Mouse (Mus musculus): ENCODE results near the gene Celf2.
"Not testable (repeated sequence)": the region's sequence is repeated elsewhere in the genome, so short reads cannot be mapped to it uniquely, and the experiment has no call there.

The Celf2 gene

DNA sequence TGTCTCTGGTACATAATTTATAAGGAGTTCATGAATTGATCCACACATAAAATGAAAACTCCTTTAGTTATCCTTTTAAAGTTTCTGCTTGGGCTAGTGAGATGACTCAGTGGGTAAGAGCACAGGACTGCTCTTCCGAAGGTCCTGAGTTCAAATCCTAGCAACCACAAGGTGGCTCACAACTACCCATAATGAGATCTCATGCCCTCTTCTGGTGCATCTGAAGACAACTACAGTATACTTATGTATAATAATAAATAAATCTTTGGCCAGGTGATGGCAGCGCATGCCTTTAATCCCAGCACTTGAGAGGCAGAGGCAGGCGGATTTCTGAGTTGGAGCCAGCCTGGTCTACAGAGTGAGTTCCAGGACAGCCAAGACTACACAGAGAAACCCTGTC lies 934.0 kb downstream of the Celf2 start:
- not testable (repeated sequence) for DNase-seq

- no peak for DNase-seq
These were observed 935.7 kb downstream of the Celf2 start for GRCm38 (mm10) chr2:6573640-6574039.

DNA sequence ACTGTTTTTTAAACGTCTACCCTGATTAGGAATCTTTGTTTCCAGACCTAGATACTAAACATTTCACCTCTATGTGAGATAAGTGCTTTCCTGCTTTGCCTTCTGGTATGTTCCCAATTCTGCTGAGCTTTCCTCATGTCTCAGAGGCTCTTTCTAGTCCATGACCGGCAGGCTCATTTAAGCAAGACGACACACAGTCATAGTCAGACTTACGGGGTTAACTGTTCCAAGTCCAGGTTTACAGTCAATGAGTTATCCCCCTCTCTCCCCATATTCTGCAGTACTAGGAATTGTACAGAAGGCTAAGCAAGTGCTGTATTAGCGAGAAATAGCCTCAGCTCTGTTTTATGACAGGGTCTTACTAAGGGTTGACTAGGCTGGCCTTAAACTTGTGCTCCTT lies 936.4 kb downstream of the Celf2 start:
- no peak for DNase-seq

- DNase-seq, result no peak
These were observed 940.3 kb downstream of the Celf2 start for GRCm38 (mm10) chr2:6569040-6569542.

DNA sequence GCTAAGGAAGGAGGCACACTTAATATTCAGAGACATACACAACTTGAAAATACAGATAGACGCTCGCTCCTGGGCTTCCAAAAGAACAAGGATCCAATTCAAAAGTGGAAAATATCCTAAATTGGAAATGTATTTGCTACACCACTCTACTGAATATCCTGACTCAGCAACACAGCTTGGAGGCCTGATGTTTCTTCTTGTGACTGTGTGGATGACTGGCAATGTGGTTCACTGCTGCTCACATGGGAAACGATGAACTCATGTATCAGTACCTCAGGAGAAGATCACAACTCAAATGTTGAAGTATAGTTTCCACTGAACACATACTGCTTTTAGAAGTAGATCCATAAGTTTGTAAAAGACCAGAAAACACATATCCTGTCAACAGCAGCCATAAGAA lies 944.2 kb downstream of the Celf2 start:
- DNase-seq, result no peak

GRCm38 (mm10) chr2:6561337-6561736 lies 948.0 kb downstream of the Celf2 start:
- no peak for DNase-seq

DNA sequence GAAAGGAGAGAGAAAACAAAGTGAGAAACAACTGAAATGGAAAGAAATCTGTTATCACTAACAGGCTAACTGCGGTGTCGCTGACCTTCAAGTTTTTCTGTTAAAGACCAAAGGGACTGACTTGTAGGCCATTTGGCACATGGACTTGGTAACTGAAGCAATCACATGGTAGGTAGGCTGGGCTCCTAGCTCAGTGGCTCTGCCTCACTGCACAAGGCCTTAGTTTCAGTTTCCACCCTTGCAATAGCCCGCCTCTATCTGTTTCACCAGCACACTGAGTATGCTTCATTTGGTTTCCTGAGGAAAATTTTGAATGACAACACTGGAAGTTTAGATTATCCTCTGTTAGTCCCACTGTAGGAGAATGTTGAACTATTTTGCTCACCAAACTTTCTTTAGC lies 948.6 kb downstream of the Celf2 start:
- DNase-seq, result no peak

- DNase-seq, result no peak
These were observed 949.8 kb downstream of the Celf2 start for GRCm38 (mm10) chr2:6559581-6559980.

- no peak for DNase-seq
These were observed 950.8 kb downstream of the Celf2 start for GRCm38 (mm10) chr2:6558303-6559254.

DNA sequence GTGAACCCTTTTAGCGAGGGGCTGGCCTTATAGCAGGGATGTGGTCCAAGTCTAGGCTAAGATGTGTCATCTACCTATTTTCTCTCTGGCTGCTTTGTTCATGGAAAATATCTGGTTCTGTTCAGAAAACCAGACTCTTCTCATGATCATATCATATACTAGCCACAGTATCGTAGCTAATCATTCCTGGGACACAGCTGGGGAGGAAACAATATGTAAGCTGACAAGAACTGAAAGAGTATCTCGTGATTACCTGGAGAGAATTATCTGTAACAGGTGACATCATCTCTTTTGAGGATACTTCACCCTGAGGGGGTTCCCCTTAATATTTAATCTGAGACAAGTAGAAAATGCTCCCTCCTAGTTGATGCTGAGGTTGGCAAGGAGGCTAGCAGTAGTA lies 951.6 kb downstream of the Celf2 start:
- no peak for DNase-seq

GRCm38 (mm10) chr2:6556913-6557312 lies 952.5 kb downstream of the Celf2 start:
- no peak for DNase-seq

DNA sequence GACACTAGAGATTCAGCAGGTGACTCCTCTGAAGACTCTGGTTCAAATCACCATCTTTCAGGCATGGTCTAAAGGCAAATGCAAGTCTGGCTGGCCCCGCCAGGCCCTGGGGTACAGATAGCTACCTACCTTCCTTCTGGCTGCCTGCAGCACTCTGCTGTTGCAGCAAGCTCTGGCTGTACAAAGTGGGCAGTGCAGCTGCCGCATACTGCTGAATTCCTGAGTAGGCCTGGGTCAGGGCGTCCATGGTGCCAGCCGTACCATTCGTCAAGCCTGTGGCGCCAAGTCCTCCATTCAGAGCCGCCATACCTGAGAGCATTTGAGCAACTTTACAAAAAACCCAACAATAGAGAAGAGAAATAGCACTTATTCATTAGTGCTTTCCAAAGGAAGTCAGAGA lies 955.7 kb downstream of the Celf2 start:
- no peak for DNase-seq

GRCm38 (mm10) chr2:6549251-6549650 lies 960.1 kb downstream of the Celf2 start:
- no peak for DNase-seq

DNA sequence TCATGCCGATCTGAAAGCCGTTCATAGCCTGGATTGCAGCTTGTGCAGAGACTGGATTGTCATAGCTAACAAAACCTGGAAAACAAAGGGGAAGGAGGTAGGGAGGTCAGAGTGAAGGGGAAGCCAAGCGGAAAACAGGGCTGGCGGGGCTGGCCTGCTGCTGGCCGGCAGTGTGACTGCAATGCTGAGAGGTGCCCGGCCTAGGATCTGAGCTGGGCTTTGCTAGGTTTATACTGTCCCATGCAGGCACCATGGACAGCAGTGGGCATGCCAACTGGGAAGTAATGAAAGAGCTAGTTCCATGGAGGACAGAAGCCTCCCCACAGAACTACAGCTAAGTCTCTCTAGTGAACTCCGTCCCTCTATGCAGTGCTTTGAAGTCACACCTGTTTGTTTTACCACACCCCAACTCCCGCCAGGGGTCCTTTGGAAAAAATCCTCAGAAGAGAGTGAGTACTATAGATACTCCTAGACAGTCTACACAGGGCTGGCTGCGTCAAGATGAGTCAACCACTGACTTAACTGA lies 962.2 kb downstream of the Celf2 start:
- no peak for DNase-seq

DNA sequence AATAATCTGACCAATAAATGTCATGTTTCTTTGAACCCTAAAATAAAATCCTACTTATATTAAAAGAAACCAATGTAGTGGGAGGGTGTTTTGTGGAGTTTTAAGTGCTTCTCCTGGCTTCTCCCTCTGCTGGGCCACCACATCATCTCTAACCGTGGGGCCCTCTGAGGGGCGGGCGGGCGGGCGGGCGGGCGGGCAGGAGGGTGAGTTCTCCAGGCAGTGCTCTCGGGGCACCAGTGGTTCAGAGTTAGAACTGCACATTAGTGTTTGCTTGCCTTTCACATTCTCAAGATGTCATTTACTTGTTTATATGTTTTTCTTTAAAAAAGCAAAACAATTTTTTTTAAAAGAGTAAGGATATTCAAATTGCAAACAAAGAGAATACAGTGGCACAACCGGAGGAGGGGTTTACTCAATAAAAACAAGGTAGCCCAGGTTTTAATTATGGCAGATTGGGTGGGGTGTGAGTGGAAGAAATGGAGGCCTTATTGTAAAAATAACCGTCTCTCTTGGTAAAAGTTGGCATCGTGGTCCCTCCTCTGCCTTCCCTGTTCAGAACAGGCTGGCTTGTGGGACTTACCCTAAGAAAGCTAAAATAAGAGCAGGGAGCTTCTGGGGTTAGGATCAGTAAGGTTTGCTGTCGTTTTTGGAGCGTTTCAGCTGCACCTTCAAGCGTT lies 962.8 kb downstream of the Celf2 start:
- DNase-seq, result no peak

DNA sequence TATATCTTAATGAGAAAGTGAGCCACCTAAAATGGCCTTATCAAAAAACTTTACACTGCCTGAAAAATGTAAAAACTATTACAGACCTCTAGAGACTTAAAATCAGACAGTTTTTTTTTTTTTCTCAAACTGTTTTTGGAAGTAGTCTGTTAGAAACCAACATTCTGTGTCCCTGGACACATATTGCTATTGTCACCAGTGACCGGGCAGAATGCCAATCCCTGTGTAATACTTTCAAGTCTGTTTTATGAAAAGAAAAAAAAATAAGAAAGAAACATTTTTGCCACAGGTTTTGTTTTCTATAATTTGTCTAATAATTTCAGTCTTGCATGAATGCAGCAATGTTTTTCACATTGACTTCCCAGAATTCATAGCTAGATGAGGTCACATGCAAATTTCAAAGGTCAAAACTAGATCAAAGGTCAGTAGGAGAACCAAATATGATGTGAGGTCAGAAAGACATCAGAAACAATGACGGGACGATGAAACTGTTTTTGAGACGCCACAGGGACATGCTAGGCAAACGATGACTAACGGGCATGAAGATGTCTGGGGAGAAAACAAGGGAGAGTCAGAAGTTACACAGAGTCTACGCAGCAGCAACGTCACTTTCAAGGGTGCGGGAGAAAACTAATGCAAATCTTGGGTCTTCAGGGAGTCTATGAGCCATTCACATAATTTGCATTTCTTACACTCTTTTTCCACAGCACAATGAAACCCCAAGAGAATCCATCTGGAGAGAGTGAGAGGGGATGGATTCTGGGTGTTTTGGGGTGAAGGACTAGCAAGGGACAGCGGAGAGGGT lies 964.0 kb downstream of the Celf2 start:
- no peak for DNase-seq

- no peak for DNase-seq
These were observed 965.7 kb downstream of the Celf2 start for GRCm38 (mm10) chr2:6543650-6544049.

- no peak for DNase-seq
These were observed 966.7 kb downstream of the Celf2 start for GRCm38 (mm10) chr2:6542556-6543180.

GRCm38 (mm10) chr2:6540825-6541224 lies 968.5 kb downstream of the Celf2 start:
- no peak for DNase-seq

GRCm38 (mm10) chr2:6540092-6540491 lies 969.3 kb downstream of the Celf2 start:
- no peak for DNase-seq

DNA sequence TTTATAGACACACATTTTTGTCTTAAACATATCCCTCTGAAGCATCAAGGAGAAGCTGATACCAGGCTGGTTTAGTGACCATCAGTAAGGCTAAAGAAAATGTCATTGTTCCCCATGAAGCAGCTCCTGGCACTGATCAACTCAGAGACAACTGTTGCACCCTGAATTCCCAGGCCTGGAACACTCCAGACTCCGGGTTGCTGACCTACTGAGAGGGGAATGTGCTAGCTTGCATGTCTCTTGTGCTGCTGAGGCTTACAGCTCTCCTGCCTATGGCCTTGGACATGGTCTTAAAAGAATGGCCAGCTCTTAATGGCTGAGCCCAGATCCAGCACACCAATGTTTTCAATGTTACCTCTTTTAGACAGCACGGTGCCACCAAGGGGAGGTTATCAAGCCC lies 970.9 kb downstream of the Celf2 start:
- DNase-seq, result no peak

DNA sequence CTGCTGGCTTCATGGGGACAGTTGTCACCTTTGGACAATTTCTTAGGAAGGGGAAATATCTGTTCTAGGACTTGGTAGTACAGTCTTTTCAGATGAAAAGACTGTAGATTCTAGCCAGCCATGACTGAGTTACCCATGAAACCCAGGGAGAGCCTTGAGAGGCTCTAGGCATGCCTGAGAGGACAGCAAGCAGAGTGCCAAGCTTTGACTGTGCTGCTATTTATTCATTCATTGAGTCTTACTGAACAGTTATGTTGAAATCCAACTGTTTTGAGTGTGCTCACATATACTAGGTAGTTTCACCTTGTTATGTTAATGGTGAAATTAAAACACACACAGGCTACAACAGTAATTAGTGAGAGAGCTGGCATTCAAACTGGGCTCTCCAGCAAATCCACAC lies 971.3 kb downstream of the Celf2 start:
- DNase-seq, result no peak

Measured in right cerebral cortex, adult 18-20 months (tissue).